Mouse (Mus musculus): ENCODE measurements around the gene B4galt7. TPM values are rescaled to one million over a fixed set of nuclear protein-coding genes. Genes with fewer than 3 reads are reported as not detected.
"Not testable (repeated sequence)": the region's sequence is repeated elsewhere in the genome, so short reads cannot be mapped to it uniquely, and the experiment has no call there.

B4galt7 gene
- polyA plus RNA-seq, 1 experiment from 2014 or later, result 20.5 TPM

DNA sequence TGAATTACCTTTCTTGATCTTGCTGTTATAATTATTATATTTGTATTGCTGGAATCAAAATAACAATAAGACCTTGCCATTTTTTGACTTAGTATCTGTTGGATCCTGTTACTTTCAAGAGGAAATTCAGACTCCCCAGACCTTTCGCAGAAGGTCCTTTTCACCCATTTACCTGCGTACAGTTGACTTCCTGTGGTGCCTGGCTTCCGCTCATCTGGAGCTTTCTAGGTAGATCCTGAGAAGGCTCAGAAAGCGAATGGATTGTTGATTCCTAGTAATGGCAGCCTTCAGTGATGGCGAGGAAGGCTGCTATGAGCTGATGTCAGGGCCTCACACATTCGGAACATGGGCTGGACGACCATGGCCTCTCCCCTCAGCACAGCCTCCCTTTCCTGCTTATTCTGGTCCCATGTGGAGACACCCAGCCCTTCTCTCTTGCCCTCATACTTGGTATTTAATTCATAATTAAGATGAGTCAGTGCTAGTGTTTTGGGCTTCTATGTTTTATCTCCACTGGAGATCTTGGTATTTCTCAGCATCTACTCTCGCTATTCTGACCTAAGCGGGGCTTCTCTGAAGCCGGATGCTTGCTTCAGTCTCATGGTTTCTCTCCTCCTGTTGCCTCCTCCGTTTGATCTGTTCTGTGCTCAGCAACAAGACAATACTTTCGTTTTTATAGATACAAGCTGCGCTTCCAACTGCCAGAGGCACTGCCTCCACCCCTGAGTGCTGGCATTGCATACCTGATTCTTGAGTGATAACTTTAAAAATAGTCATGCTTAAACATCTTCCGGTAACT lies 36.7 kb downstream of the B4galt7 start:
- Histone ChIP-seq H3K4me1 (ENCODE audit: control insufficient read depth, insufficient read depth, low read length) (peaks cover 14% of the 10 kb centered on the region; the same call in 1 of the 2 replicates), H3K9ac (ENCODE audit: low read length) (no peak overlapping the region), H3K9me3 (replicated peaks; ENCODE audit: control insufficient read depth, low read length) (no peaks in the 10 kb centered on the region), H3K27ac (ENCODE audit: low read length) (no peak overlapping the region), H3K27me3 (ENCODE audit: control insufficient read depth, insufficient read depth, low read length) (no peaks in the 10 kb centered on the region), H3K4me3 (replicated peaks; ENCODE audit: low read length) (no peak overlapping the region), H3K36me3 (ENCODE audit: control insufficient read depth, insufficient read depth, low read length) (0 out of 2 replicates have a peak, but pooled peaks cover 5% of the 10 kb centered on the region), H3K4me2 (ENCODE audit: low read depth, low read length) (peak overlapping the region; percentile 91; the same call in 1 of the 2 replicates)
- no peak for ATAC-seq (ENCODE audit: insufficient read depth, low FRiP score)
- WGBS, result 88% methylated on average over 14 of the region's 14 CpGs

DNA sequence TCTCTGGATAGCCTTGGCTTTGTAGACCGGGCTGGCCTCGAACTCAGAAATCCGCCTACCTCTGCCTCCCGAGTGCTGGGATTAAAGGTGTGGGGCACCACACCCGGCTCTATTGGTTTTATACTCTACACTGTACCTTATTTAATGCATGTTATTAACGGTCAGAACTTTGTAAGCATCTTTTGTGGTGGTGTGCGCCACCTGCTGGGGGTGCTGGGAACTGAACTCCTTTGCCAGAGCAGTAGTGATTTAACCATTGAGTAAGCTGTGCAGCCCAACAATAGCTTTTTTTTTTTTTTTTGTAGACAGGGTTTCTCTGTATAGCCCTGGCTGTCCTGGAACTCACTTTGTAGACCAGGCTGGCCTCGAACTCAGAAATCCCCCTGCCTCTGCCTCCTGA lies 40.8 kb downstream of the B4galt7 start:
- peaks cover 14% of the 10 kb centered on the region; the same call in 1 of the 2 replicates for H3K4me1 ChIP-seq (ENCODE audit: control insufficient read depth, insufficient read depth, low read length)
- H3K27me3 ChIP-seq (ENCODE audit: control insufficient read depth, insufficient read depth, low read length); ATAC-seq (ENCODE audit: insufficient read depth, low FRiP score); H3K4me2 ChIP-seq (ENCODE audit: low read depth, low read length); H3K27ac ChIP-seq (ENCODE audit: low read length); H3K36me3 ChIP-seq (ENCODE audit: control insufficient read depth, insufficient read depth, low read length); H3K9me3 ChIP-seq (replicated peaks; ENCODE audit: control insufficient read depth, low read length); H3K9ac ChIP-seq (ENCODE audit: low read length); H3K4me3 ChIP-seq (replicated peaks; ENCODE audit: low read length): not testable (repeated sequence)
- 42% methylated on average over 8 of the region's 8 CpGs for WGBS

DNA sequence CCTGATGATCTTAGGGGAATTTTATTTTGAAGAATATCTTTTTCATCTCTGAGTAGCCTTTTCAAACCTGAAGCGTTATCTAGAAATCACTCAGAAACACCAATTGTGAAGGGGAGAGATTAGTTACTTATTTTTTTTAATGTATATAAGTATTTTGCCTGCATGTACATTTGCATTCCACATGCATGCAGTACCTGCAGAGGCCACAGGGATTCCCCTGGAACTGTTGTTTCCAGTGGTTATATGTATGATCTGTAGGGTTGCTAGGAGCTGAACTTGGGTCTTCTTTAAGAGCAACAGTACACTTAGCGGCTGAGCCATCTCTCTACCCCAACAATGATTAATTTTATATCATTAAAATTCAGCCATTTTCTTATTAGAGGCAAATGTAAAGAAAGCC lies 44.8 kb downstream of the B4galt7 start:
- ATAC-seq (ENCODE audit: insufficient read depth, low FRiP score), result no peak
- Histone ChIP-seq H3K27me3 (ENCODE audit: control insufficient read depth, insufficient read depth, low read length) (no peaks in the 10 kb centered on the region), H3K9ac (ENCODE audit: low read length) (no peak overlapping the region), H3K4me3 (replicated peaks; ENCODE audit: low read length) (no peak overlapping the region), H3K27ac (ENCODE audit: low read length) (no peak overlapping the region), H3K36me3 (ENCODE audit: control insufficient read depth, insufficient read depth, low read length) (peaks cover 22% of the 10 kb centered on the region), H3K4me2 (ENCODE audit: low read depth, low read length) (no peak overlapping the region), H3K4me1 (ENCODE audit: control insufficient read depth, insufficient read depth, low read length) (no peaks in the 10 kb centered on the region), H3K9me3 (replicated peaks; ENCODE audit: control insufficient read depth, low read length) (no peaks in the 10 kb centered on the region)
- WGBS, result 91% methylated on average over 2 of the region's 2 CpGs

DNA sequence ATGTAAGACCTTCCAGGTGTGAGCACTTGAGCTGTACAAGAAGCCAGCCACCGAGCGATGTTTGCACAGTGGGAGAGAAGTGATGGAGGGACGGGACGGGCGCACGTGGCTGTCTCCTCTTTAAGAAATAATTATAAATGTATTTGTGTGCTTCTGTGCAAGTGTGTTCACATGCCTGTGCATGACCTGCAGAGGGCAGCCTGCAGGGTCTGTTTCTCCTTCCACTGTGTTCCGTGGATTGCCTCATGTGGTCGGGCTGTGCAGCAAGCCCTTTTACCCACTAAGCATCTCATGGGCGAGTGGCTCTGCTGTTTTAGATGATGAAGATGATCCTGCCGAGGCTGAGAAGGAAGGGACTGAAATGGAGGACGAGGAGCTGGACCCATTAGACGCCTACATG lies 50.4 kb downstream of the B4galt7 start:
- no peak overlapping the region for H3K4me2 ChIP-seq (ENCODE audit: low read depth, low read length)
- 86% methylated on average over 12 of the region's 12 CpGs for WGBS
- H3K4me3 ChIP-seq (replicated peaks; ENCODE audit: low read length), result no peak overlapping the region
- no peaks in the 10 kb centered on the region for H3K9me3 ChIP-seq (replicated peaks; ENCODE audit: control insufficient read depth, low read length)
- H3K4me1 ChIP-seq (ENCODE audit: control insufficient read depth, insufficient read depth, low read length), result no peaks in the 10 kb centered on the region
- H3K36me3 ChIP-seq (ENCODE audit: control insufficient read depth, insufficient read depth, low read length), result peaks cover 35% of the 10 kb centered on the region
- no peaks in the 10 kb centered on the region for H3K27me3 ChIP-seq (ENCODE audit: control insufficient read depth, insufficient read depth, low read length)
- no peak for ATAC-seq (ENCODE audit: insufficient read depth, low FRiP score)
- no peak overlapping the region for H3K27ac ChIP-seq (ENCODE audit: low read length)
- no peak overlapping the region for H3K9ac ChIP-seq (ENCODE audit: low read length)

DNA sequence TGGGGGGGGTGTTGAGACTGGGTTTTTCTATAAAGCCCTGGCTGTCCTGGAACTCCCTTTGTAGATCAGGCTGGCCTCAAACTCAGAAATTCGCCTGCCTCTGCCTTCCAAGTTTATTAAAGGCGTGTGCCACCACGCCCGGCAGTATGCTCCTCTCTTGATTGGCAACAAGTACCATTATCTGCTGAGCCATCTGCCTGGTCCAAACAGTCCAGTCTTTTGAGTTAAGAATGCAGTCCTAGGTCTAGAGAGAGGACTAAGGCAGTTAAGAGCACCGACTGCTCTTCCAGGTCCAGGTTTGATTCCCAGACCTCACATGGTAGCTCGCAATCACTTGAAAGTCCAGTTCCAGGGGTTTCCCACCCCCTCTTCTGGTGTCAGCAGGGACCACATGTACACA lies 51.3 kb downstream of the B4galt7 start:
- Histone ChIP-seq H3K36me3 (ENCODE audit: control insufficient read depth, insufficient read depth, low read length) (peaks cover 27% of the 10 kb centered on the region), H3K27me3 (ENCODE audit: control insufficient read depth, insufficient read depth, low read length) (no peaks in the 10 kb centered on the region), H3K4me2 (ENCODE audit: low read depth, low read length) (no peak overlapping the region), H3K4me1 (ENCODE audit: control insufficient read depth, insufficient read depth, low read length) (no peaks in the 10 kb centered on the region), H3K9me3 (replicated peaks; ENCODE audit: control insufficient read depth, low read length) (no peaks in the 10 kb centered on the region), H3K27ac (ENCODE audit: low read length) (no peak overlapping the region), H3K4me3 (replicated peaks; ENCODE audit: low read length) (no peak overlapping the region), H3K9ac (ENCODE audit: low read length) (no peak overlapping the region)
- 87% methylated on average over 6 of the region's 6 CpGs for WGBS
- no peak for ATAC-seq (ENCODE audit: insufficient read depth, low FRiP score)

Other genes with a start within 250 kb of the B4galt7 start
- 112 and 113 TPM in 2 replicates for gene Lman2, start 237.1 kb upstream of the B4galt7 start, polyA plus RNA-seq (2015; fragmentation: Nextera tagmentation; extraction: Ambion mirVana)
- 1.00 and 1.6 TPM in 2 replicates for gene Rgs14, start 230.2 kb upstream of the B4galt7 start, polyA plus RNA-seq (2015; fragmentation: Nextera tagmentation; extraction: Ambion mirVana)
- 0.14 and 0.17 TPM in 2 replicates for gene Slc34a1, start 201.7 kb upstream of the B4galt7 start, polyA plus RNA-seq (2015; fragmentation: Nextera tagmentation; extraction: Ambion mirVana)
- gene Pfn3, start 184.7 kb upstream of the B4galt7 start, polyA plus RNA-seq (2015; fragmentation: Nextera tagmentation; extraction: Ambion mirVana), result not detected in 2 replicates
- 4.5 and 5.6 TPM in 2 replicates for gene F12, start 173.1 kb upstream of the B4galt7 start, polyA plus RNA-seq (2015; fragmentation: Nextera tagmentation; extraction: Ambion mirVana)
- gene Grk6, start 154.8 kb upstream of the B4galt7 start, polyA plus RNA-seq (2015; fragmentation: Nextera tagmentation; extraction: Ambion mirVana), result 14.6 TPM in 2 replicates
- gene Prr7, start 135.6 kb upstream of the B4galt7 start, polyA plus RNA-seq (2015; fragmentation: Nextera tagmentation; extraction: Ambion mirVana), result 0.22 and 0.26 TPM in 2 replicates
- 111 and 113 TPM in 2 replicates for gene Dbn1, start 111.8 kb upstream of the B4galt7 start, polyA plus RNA-seq (2015; fragmentation: Nextera tagmentation; extraction: Ambion mirVana)
- 240 and 243 TPM in 2 replicates for gene Pdlim7, start 86.2 kb upstream of the B4galt7 start, polyA plus RNA-seq (2015; fragmentation: Nextera tagmentation; extraction: Ambion mirVana)
- 4.7 and 4.9 TPM in 2 replicates for gene Dok3, start 70.6 kb upstream of the B4galt7 start, polyA plus RNA-seq (2015; fragmentation: Nextera tagmentation; extraction: Ambion mirVana)
- gene Ddx41, start 63.2 kb upstream of the B4galt7 start, polyA plus RNA-seq (2015; fragmentation: Nextera tagmentation; extraction: Ambion mirVana), result 52.5 and 53.4 TPM in 2 replicates
- gene Fam193b, start 28.8 kb upstream of the B4galt7 start, polyA plus RNA-seq (2015; fragmentation: Nextera tagmentation; extraction: Ambion mirVana), result 26.1 and 30.1 TPM in 2 replicates
- 162 and 167 TPM in 2 replicates for gene Tmed9, start 26.2 kb upstream of the B4galt7 start, polyA plus RNA-seq (2015; fragmentation: Nextera tagmentation; extraction: Ambion mirVana)
- 44.3 and 52.8 TPM in 2 replicates for gene Caml, start 23.1 kb downstream of the B4galt7 start, polyA plus RNA-seq (2015; fragmentation: Nextera tagmentation; extraction: Ambion mirVana)
- gene Ddx46, start 35.1 kb downstream of the B4galt7 start, polyA plus RNA-seq (2015; fragmentation: Nextera tagmentation; extraction: Ambion mirVana), result 31.2 and 32.5 TPM in 2 replicates
- gene B230219D22Rik, start 93.2 kb downstream of the B4galt7 start, polyA plus RNA-seq (2015; fragmentation: Nextera tagmentation; extraction: Ambion mirVana), result 47.6 and 50.5 TPM in 2 replicates
- 76.6 and 80.1 TPM in 2 replicates for gene Txndc15, start 114.8 kb downstream of the B4galt7 start, polyA plus RNA-seq (2015; fragmentation: Nextera tagmentation; extraction: Ambion mirVana)
- 68.8 and 72.1 TPM in 2 replicates for gene Pcbd2, start 127.5 kb downstream of the B4galt7 start, polyA plus RNA-seq (2015; fragmentation: Nextera tagmentation; extraction: Ambion mirVana)
- 0.10 TPM in 1 of 2 replicates, not detected in the other for gene Catsper3, start 184.7 kb downstream of the B4galt7 start, polyA plus RNA-seq (2015; fragmentation: Nextera tagmentation; extraction: Ambion mirVana)
- 106 and 110 TPM in 2 replicates for gene Pitx1, start 236.3 kb downstream of the B4galt7 start, polyA plus RNA-seq (2015; fragmentation: Nextera tagmentation; extraction: Ambion mirVana)